In genomic region chr14:21992321-21992885, GRCm38 (mm10) we compare ENCODE assay signal across 8 mouse cellular contexts. TPM values are rescaled to one million over a fixed set of nuclear protein-coding genes. Genes with fewer than 3 reads are reported as not detected.
DNase-seq lines count a peak whose midpoint lies in the region; ATAC-seq lines count a peak whose summit lies in the region.

No protein-coding gene starts in this region.

- peak; percentile 38 for DNase-seq in embryo, embryonic 10.5 days (ENCODE audit: low spot score)
- DNase-seq in embryo, embryonic 10 days (ENCODE audit: low spot score) = no peak
- peak; percentile 27 for DNase-seq in fibroblast of lung, adult 2 months (ENCODE audit: low read depth)
- DNase-seq in kidney, adult 8-10 months = peak; percentile 32 to 37
- DNase-seq in neural tube, embryonic 10.5 days (ENCODE audit: extremely low spot score, low spot score) = peak; percentile 52
- DNase-seq in Muller cell, postnatal 12 days (ENCODE audit: inconsistent ontology term) = no peak
- DNase-seq in thymus, postnatal 36 days = no peak

- no peak for ATAC-seq in granulocyte monocyte progenitor cell, adult 5-6 weeks (replicated peaks; ENCODE audit: poor library complexity, severe bottlenecking)

RNA-seq across cellular contexts. Expression of gene Zfp503, which starts 3.0 kb away (rescaled TPM):
- total RNA-seq in granulocyte monocyte progenitor cell, adult 5-6 weeks (2014; fragmentation: Nextera tagmentation) = not detected in 2 replicates
- total RNA-seq in granulocyte monocyte progenitor cell, adult 5-6 weeks (2017) = 0.04 and 0.05 TPM in 2 replicates

RNA-seq across cellular contexts. Expression of gene Lrmda, which starts 27.1 kb away (rescaled TPM):
- total RNA-seq in granulocyte monocyte progenitor cell, adult 5-6 weeks (2014; fragmentation: Nextera tagmentation) = 30.9 and 34.8 TPM in 2 replicates
- total RNA-seq in granulocyte monocyte progenitor cell, adult 5-6 weeks (2017) = 19.3 and 23.4 TPM in 2 replicates

Comparison
In these comparisons a context has a peak if more than half of its experiments do, and no peak if none do; other contexts are left out.
1. DNase-seq: peak in embryo, embryonic 10.5 days (single experiment), fibroblast of lung, adult 2 months (single experiment), kidney, adult 8-10 months (2 of 2) and neural tube, embryonic 10.5 days (single experiment); none in embryo, embryonic 10 days (single experiment), Muller cell, postnatal 12 days (single experiment) and thymus, postnatal 36 days (0 of 2).